Comparison of ENCODE assay signal across 8 mouse cellular contexts in the genomic region with DNA sequence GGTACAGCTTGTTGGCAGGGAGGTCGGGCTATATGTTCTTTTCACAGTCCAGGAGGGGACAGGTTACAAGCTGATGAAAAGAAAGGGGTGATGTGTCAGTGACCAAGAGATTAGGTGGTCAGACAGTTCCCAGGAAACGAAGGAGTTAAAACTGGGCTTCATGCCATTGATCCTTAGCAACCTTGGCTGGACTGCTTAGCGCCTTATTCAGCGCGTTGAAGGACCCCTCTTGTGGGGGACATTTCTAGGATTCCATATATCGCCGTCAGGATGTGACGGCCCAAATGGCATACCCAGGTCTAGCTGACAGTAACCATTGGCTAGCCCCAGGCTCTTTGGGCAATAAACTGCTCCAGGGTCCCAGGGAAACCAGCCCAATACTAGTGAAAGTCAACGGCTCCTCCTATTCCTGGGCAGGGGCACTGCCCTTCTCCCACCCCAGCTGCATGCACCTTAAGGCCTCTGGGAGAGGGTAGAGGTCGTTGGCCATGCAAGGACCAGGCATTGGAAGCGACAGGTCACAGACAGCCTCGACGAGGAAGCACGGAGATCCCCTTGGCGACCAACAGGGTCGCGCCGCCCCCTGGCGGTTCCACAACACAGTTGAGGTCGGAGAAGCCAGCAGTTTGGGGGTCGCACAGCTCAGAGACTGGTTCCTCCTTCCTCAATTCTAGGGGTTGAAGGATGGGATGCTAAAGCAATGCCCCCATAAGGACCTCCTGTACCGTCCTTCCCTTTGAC.
DNase-seq lines count a peak whose midpoint lies in the region; ATAC-seq lines count a peak whose summit lies in the region.

No protein-coding gene starts in this region.

- ATAC-seq in heart, embryonic 14.5 days (ENCODE audit: insufficient number of reproducible peaks, insufficient read depth, low FRiP score, low read depth), result 0 out of 2 replicates have a peak, but pooled peaks have one; percentile 6
- ATAC-seq in limb, embryonic 13.5 days (ENCODE audit: low FRiP score, low read depth), result no peak
- ATAC-seq in midbrain, embryonic 16.5 days, result peak; percentile 52
- ATAC-seq in erythroblast, adult 5-6 weeks (replicated peaks; ENCODE audit: low FRiP score, poor library complexity, severe bottlenecking), result no peak

- peak overlapping the region; percentile 72 for H3K9ac ChIP-seq in heart, embryonic 14.5 days (ENCODE audit: low read length)
- H3K9ac ChIP-seq in limb, embryonic 13.5 days, result no peak overlapping the region; the same call in 1 of the 2 replicates
- peak overlapping the region; percentile 80 for H3K9ac ChIP-seq in midbrain, embryonic 16.5 days (ENCODE audit: low read depth, low read length)

- peak overlapping the region; percentile 52 to 71 for H3K27ac ChIP-seq in heart, embryonic 14.5 days (replicated peaks in 1 of 2; ENCODE audit: control insufficient read depth in 1 of 2, insufficient read depth in 1 of 2, low read depth in 2 of 2, low read length in 2 of 2)
- no peak overlapping the region for H3K27ac ChIP-seq in limb, embryonic 13.5 days
- H3K27ac ChIP-seq in midbrain, embryonic 16.5 days (ENCODE audit: low read length), result peak overlapping the region; percentile 95

- peak; percentile 51 for DNase-seq in adrenal gland, postnatal 10 days
- DNase-seq in adrenal gland, adult 8-10 months, result no peak
- peak; percentile 53 for DNase-seq in MEL-GATA-1-ER (ENCODE audit: extremely low read depth, low read depth)
- peak; percentile 72 for DNase-seq in embryo, embryonic 9.5 days (ENCODE audit: extremely low spot score)

- no peaks in the 10 kb centered on the region for H3K36me3 ChIP-seq in heart, embryonic 14.5 days (ENCODE audit: control insufficient read depth, insufficient read depth, low read length)
- no peaks in the 10 kb centered on the region for H3K36me3 ChIP-seq in limb, embryonic 13.5 days
- H3K36me3 ChIP-seq in midbrain, embryonic 16.5 days (ENCODE audit: control insufficient read depth, insufficient read depth, low read length), result no peaks in the 10 kb centered on the region

- H3K9me3 ChIP-seq in heart, embryonic 14.5 days (ENCODE audit: control insufficient read depth, low read length), result no peaks in the 10 kb centered on the region
- H3K9me3 ChIP-seq in limb, embryonic 13.5 days, result no peaks in the 10 kb centered on the region
- no peaks in the 10 kb centered on the region for H3K9me3 ChIP-seq in midbrain, embryonic 16.5 days (replicated peaks; ENCODE audit: control insufficient read depth, low read length, poor library complexity, severe bottlenecking)

- peak overlapping the region; percentile 79 for H3K4me2 ChIP-seq in heart, embryonic 14.5 days (ENCODE audit: low read length)
- peak overlapping the region; percentile 97 for H3K4me2 ChIP-seq in limb, embryonic 13.5 days (replicated peaks)
- peak overlapping the region; percentile 74 for H3K4me2 ChIP-seq in midbrain, embryonic 16.5 days (ENCODE audit: low read length)

- H3K27me3 ChIP-seq in heart, embryonic 14.5 days (ENCODE audit: control insufficient read depth, insufficient read depth, low read length), result peaks cover 49% of the 10 kb centered on the region
- peaks cover 90% of the 10 kb centered on the region for H3K27me3 ChIP-seq in limb, embryonic 13.5 days
- H3K27me3 ChIP-seq in midbrain, embryonic 16.5 days (ENCODE audit: control insufficient read depth, insufficient read depth, low read depth, low read length), result peaks cover 24% of the 10 kb centered on the region

- peaks cover 19 to 32% of the 10 kb centered on the region in 2 experiments for H3K4me1 ChIP-seq in heart, embryonic 14.5 days (ENCODE audit: control insufficient read depth in 2 of 2, insufficient read depth in 2 of 2, low read length in 2 of 2)
- peaks cover 16% of the 10 kb centered on the region for H3K4me1 ChIP-seq in limb, embryonic 13.5 days
- peaks cover 16% of the 10 kb centered on the region for H3K4me1 ChIP-seq in midbrain, embryonic 16.5 days (ENCODE audit: control insufficient read depth, insufficient read depth, low read length)

- 2% methylated on average over 21 of the region's 22 CpGs for WGBS in heart, embryonic 14.5 days
- 6% methylated on average over 22 of the region's 22 CpGs for WGBS in limb, embryonic 13.5 days
- 4% methylated on average over 22 of the region's 22 CpGs for WGBS in midbrain, embryonic 16.5 days

- H3K4me3 ChIP-seq in heart, embryonic 14.5 days (ENCODE audit: control insufficient read depth in 1 of 2, insufficient read depth in 1 of 2, low read depth in 1 of 2, low read length in 2 of 2), result peak overlapping the region; percentile 44 to 54
- H3K4me3 ChIP-seq in limb, embryonic 13.5 days, result peak overlapping the region; percentile 61
- H3K4me3 ChIP-seq in midbrain, embryonic 16.5 days (ENCODE audit: low read depth, low read length), result peak overlapping the region; percentile 59

Comparison
In these comparisons a context has a peak if more than half of its experiments do, and no peak if none do; other contexts are left out.
1. ATAC-seq: peak in heart, embryonic 14.5 days (single experiment) and midbrain, embryonic 16.5 days (single experiment); none in limb, embryonic 13.5 days (single experiment) and erythroblast, adult 5-6 weeks (single experiment).
2. Peak in every context shown above with its lines, with median percentiles within 50 percentile points of each other: H3K4me2 ChIP-seq and H3K4me3 ChIP-seq.